Mouse (Mus musculus) monocyte, adult 59 days (primary cell): Measurements from ENCODE around the gene Tnfrsf1a. TPM values are rescaled to one million over a fixed set of nuclear protein-coding genes. Genes with fewer than 3 reads are reported as not detected.

Experiments used
- total RNA-seq, 2 experiments: library from RNA; stranded (reverse); gene quantifications; one replicate each; pipeline ENCODE4 v1.2.4; 2023

The Tnfrsf1a gene
- total RNA-seq: 100 to 1,000 TPM; 367 to 406 TPM

GRCm38 (mm10) chr6:125348721-125349574 lies at the start of gene Tnfrsf1a:
Gene Tnfrsf1a (plus strand): TSS chr6:125349362.

GRCm38 (mm10) chr6:125313546-125314230 lies 35.5 kb upstream of the Tnfrsf1a start, which contains the start of gene Ltbr:
Gene Ltbr (minus strand): TSS chr6:125313885.

GRCm38 (mm10) chr6:125320323-125320722 lies 28.8 kb upstream of the Tnfrsf1a start, which contains the start of gene Scnn1a:
Gene Scnn1a (plus strand): TSS chr6:125320659.

GRCm38 (mm10) chr6:125380372-125381360 lies 31.5 kb downstream of the Tnfrsf1a start, which contains the start of gene Plekhg6:
Gene Plekhg6 (minus strand): TSS chr6:125380793.

Other genes with a start within 250 kb of the Tnfrsf1a start
- gene Nop2, start 217.5 kb upstream of the Tnfrsf1a start, total RNA-seq: 10 to 100 TPM; 21.7 to 22.9 TPM
- 10 to 100 TPM; 66.4 to 71.6 TPM for gene Iffo1, start 204.1 kb upstream of the Tnfrsf1a start, total RNA-seq
- 100 to 1,000 TPM; 641 to 753 TPM for gene Gapdh, start 182.9 kb upstream of the Tnfrsf1a start, total RNA-seq
- 10 to 100 TPM; 10.5 to 18.9 TPM for gene Ncapd2, start 157.7 kb upstream of the Tnfrsf1a start, total RNA-seq
- gene Mrpl51, start 157.6 kb upstream of the Tnfrsf1a start, total RNA-seq: 10 to 100 TPM; 20.2 to 28.0 TPM
- 10 to 100 TPM; 30.3 to 32.7 TPM for gene Vamp1, start 133.8 kb upstream of the Tnfrsf1a start, total RNA-seq
- gene Tapbpl, start 117.5 kb upstream of the Tnfrsf1a start, total RNA-seq: 10 to 100 TPM; 26.1 to 28.0 TPM
- gene Cd27, start 112.4 kb upstream of the Tnfrsf1a start, total RNA-seq: under 1 TPM; 0.67 to 0.92 TPM
- not detected for gene Tuba3a, start 63.3 kb upstream of the Tnfrsf1a start, total RNA-seq
- 10 to 100 TPM; 88.3 to 93.0 TPM for gene Ltbr, start 35.5 kb upstream of the Tnfrsf1a start, total RNA-seq
- 10 to 100 TPM; 14.4 to 16.7 TPM for gene Scnn1a, start 28.7 kb upstream of the Tnfrsf1a start, total RNA-seq
- not detected for gene Plekhg6, start 31.4 kb downstream of the Tnfrsf1a start, total RNA-seq
- gene Cd9, start 145.4 kb downstream of the Tnfrsf1a start, total RNA-seq: 10 to 100 TPM; 84.9 to 87.0 TPM
- gene Vwf, start 197.4 kb downstream of the Tnfrsf1a start, total RNA-seq: 10 to 100 TPM; 16.7 to 24.9 TPM